Mouse (Mus musculus): ENCODE measurements around the gene Dennd2c.

The Dennd2c gene

GRCm38 (mm10) chr3:103123636-103124035 is 21.2 kb downstream of the Dennd2c start:
- DNase-seq: peak; percentile 91

DNA sequence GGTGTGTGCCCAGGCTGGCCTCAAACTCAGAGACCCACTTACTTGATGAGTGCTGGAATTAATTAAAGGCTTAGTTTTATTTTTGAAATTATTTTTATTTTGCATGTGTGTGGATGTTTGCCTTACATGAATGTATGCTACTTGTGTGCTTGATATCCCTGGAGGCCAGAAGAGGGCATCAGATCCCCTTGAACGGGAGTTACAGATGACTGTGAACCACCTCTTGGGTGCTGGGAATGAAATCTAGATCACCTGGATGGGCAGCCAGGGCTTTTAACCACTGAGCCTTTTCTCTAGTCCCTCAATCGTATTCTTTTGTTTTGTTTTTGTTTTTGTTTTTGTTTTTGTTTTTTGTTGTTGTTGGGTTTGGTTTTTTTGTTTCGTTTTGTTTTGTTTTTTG is 23.7 kb downstream of the Dennd2c start:
- peak; percentile 48 for DNase-seq

- peak; percentile 68 for DNase-seq
Observed at GRCm38 (mm10) chr3:103127177-103127576, 24.8 kb downstream of the Dennd2c start.

DNA sequence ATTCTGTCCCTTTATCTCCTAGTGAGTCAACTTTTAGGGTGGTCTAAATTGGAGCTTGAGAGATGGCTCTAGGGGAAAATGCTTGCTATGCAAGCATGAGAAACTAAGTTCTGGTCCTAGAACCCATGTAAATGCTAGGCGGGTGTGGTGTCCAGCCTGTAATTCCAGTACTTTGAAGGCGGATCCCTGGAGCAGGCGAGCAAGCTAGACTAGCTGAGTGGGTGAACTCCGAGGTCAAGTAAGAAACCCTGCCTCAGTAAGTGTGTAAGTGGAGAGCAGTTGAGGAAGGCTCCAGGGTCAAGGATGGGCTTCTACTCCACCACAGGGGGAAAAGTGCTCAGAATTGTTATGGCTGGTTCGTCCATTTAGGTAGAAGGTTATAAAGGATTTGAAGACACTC is 25.3 kb downstream of the Dennd2c start:
- DNase-seq: peak; percentile 55

GRCm38 (mm10) chr3:103128251-103128650 is 25.8 kb downstream of the Dennd2c start:
- DNase-seq: peak; percentile 63

GRCm38 (mm10) chr3:103129367-103130159 is 27.2 kb downstream of the Dennd2c start:
- peak; percentile 70 for DNase-seq

- peak; percentile 97 for DNase-seq
Observed at GRCm38 (mm10) chr3:103130236-103130751, 27.9 kb downstream of the Dennd2c start.

- DNase-seq: no peak
Observed at GRCm38 (mm10) chr3:103133098-103133497, 30.7 kb downstream of the Dennd2c start.

DNA sequence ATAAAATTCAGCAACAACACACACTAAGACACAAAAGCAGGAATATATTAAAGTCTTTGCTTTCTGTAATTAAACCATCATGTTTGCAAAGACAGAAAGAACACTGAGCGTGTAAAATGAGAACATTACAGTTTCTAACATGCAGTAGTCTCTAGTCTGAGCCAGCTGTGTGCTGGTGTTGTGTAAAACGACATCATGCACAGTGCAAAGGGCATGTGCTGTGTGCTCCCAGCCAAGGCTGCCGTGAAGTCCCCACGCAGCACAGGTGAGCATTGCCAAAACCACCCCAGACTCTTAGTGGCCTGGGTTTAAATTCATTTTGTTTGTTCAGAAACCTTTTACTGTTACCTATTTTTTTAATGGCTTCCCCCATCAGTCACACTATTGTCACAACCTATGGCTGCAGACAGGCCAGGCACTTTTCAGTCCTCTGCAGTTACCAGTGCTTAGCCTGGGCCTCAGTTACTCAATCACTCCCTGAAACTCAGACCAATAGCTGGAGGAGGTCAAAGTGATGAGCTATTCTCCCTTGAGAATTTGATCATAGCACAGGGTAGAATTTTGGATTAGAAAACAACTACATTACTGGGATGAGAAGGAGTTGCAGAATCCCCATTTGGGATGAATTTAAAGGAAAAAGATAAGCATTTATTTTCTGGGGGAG is 34.1 kb downstream of the Dennd2c start:
- DNase-seq: no peak

GRCm38 (mm10) chr3:103139047-103139446 is 36.6 kb downstream of the Dennd2c start:
- DNase-seq: peak; percentile 98

DNA sequence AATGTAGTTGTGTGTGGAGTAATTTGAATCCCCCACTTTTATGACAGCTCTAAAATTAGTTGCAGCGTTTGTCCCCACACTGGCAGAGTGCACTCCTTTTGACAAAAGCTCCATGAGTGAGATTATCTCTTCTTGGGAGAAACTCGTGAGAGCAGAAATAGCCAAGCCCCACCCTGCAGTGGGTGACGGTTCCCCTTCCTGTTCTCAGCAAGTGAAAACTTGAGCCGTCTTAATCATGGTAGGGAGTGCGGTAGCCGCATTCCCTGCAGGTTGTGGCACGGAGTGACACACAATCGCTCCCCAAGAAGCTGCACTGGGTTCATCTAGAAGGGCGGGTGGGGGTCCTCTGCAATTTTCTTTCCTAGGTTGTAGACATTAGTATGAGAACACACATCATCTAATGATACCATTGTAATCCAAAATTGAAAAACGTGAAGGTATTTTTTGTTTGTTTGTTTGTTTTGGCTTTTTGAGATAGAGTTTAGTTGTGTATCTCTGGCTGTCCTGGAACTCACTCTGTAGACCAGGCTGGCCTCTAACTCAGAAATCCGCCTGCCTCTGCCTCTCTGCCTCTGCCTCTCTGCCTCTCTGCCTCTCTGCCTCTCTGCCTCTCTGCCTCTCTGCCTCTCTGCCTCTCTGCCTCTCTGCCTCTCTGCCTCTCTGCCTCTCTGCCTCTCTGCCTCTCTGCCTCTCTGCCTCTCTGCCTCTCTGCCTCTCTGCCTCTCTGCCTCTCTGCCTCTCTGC is 37.9 kb downstream of the Dennd2c start:
- DNase-seq: peak; percentile 97

DNA sequence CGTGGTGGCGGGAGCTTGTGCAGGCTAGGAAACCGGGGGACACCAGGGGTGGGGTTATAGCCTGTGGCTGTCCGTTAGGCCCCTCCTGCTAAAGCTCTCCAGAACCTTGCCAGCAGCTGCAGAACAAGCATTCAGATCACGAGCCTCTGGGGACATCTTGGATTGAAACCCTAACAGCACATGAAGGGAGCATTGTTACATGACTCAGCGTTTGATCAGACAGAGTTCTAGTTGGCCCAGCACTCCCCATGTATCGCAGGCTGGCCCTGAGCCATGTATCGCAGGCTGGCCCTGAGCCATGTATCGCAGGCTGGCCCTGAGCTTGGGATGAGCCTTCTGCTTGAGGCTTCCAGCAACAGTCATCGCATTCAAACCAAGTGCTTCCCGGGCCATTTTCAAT is 38.9 kb downstream of the Dennd2c start:
- DNase-seq: peak; percentile 95

GRCm38 (mm10) chr3:103142366-103142765 is 40.0 kb downstream of the Dennd2c start:
- DNase-seq: no peak

GRCm38 (mm10) chr3:103145336-103145735 is 42.9 kb downstream of the Dennd2c start:
- DNase-seq: no peak

- DNase-seq: no peak
Observed at GRCm38 (mm10) chr3:103145791-103146190, 43.4 kb downstream of the Dennd2c start.

DNA sequence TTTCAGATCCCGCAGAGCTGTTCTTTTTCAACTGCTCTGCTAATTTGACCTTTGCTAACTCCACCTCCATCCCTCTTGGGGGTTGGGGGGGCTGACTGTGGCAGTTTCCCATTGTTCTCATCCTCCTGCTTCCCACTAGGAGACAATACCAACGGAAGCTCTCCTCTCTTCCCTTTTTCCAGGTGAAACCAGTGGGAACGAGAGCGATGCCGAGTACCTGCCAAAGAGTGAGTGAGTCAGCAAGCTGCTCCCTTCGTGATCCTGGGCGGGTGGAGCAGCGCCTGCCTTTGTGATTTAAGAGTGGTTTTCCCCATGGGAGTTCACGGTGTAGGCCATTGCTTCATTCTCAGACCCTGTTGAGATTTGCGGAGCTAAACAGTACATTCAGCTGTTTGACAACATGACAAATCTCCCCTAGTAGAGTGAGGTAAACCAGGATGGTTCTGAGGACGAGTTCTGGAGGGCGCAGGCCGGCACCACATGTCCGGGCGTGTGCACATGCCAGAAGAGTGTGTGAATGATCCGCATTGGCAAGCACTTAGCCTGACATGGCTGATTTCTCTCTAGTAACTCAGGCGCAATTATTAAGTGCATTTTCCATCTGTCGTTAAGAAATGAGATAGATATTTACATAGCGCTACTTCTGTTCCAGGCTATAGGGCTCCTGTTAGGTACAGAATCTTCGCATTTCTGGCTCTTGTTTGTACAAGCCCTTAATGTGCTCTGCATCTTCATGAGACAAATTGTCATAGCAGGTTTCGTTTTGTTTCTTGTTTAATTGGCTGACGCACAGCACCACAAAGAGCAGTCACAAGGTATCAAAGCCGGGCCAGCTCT is 44.1 kb downstream of the Dennd2c start:
- DNase-seq: peak; percentile 90

GRCm38 (mm10) chr3:103147775-103148174 is 45.4 kb downstream of the Dennd2c start:
- no peak for DNase-seq

GRCm38 (mm10) chr3:103148941-103149340 is 46.5 kb downstream of the Dennd2c start:
- no peak for DNase-seq

GRCm38 (mm10) chr3:103153761-103154160 is 51.4 kb downstream of the Dennd2c start:
- DNase-seq: no peak

- DNase-seq: no peak
Observed at GRCm38 (mm10) chr3:103159232-103159900, 57.0 kb downstream of the Dennd2c start.

- peak; percentile 92 for DNase-seq
Observed at GRCm38 (mm10) chr3:103169771-103170170, 67.4 kb downstream of the Dennd2c start.
